Mouse (Mus musculus) heart, embryonic 14.5 days (tissue): ENCODE measurements around the gene Bcas3. TPM values are rescaled to one million over a fixed set of nuclear protein-coding genes. Genes with fewer than 3 reads are reported as not detected.
A peak's percentile ranks its signal among the peaks of the same experiment; 100 is the strongest.

Experiments used
- ATAC-seq: fragments of 200-750 bp; cut with Nextera tagmentation; 2 replicates; pipeline ENCODE4 v1.8.0; 2017; ENCODE audit warnings: low read depth, moderate TSS enrichment; ENCODE audit not compliant: insufficient number of reproducible peaks, insufficient read depth, low FRiP score
- H3K27ac ChIP-seq, 2 experiments: fragments of 200-500 bp in 1 of 2; fragments of 300-500 bp in 1 of 2; sonication (generic) in 1 of 2; replicated peaks in 1 of 2; 2 replicates each; pipeline ENCODE4 v1.5.1; 2012 to 2014; ENCODE audit warnings: low read depth in 2 of 2, low read length in 2 of 2, control low read depth in 1 of 2, mild to moderate bottlenecking in 1 of 2, mixed read lengths in 1 of 2; ENCODE audit not compliant: control insufficient read depth in 1 of 2, insufficient read depth in 1 of 2
- H3K27me3 ChIP-seq: fragments of 300-500 bp; sonication (generic); 2 replicates; pipeline ENCODE4 v1.6.1; 2014; ENCODE audit warnings: mild to moderate bottlenecking, low read length, control low read depth; ENCODE audit not compliant: control insufficient read depth, insufficient read depth
- H3K36me3 ChIP-seq: fragments of 300-500 bp; sonication (generic); 2 replicates; pipeline ENCODE4 v1.6.1; 2014; ENCODE audit warnings: mild to moderate bottlenecking, control low read depth, low read length, mixed read lengths; ENCODE audit not compliant: control insufficient read depth, insufficient read depth
- H3K4me1 ChIP-seq, 2 experiments: fragments of 200-500 bp in 1 of 2; fragments of 300-500 bp in 1 of 2; sonication (generic) in 1 of 2; 2 replicates each; pipeline ENCODE4 v1.6.1; 2012 to 2014; ENCODE audit warnings: low read length in 2 of 2, control low read depth in 1 of 2, mixed read lengths in 1 of 2; ENCODE audit not compliant: control insufficient read depth in 2 of 2, insufficient read depth in 2 of 2
- H3K4me2 ChIP-seq: fragments of 300-500 bp; sonication (generic); 2 replicates; pipeline ENCODE4 v1.6.1; 2014; ENCODE audit warnings: mild to moderate bottlenecking, low read length
- H3K4me3 ChIP-seq, 2 experiments: fragments of 200-500 bp in 1 of 2; fragments of 300-500 bp in 1 of 2; sonication (generic) in 1 of 2; 2 replicates each; pipeline ENCODE4 v1.5.1; 2012 to 2014; ENCODE audit warnings: low read length in 2 of 2, mild to moderate bottlenecking in 2 of 2, control low read depth in 1 of 2, low read depth in 1 of 2, moderate library complexity in 1 of 2; ENCODE audit not compliant: control insufficient read depth in 1 of 2, insufficient read depth in 1 of 2
- H3K9ac ChIP-seq: fragments of 300-500 bp; sonication (generic); 2 replicates; pipeline ENCODE4 v1.6.1; 2014; ENCODE audit warnings: mild to moderate bottlenecking, low read length
- H3K9me3 ChIP-seq: fragments of 300-500 bp; sonication (generic); 2 replicates; pipeline ENCODE4 v1.6.1; 2016; ENCODE audit warnings: low read length, control low read depth; ENCODE audit not compliant: control insufficient read depth
- WGBS: fragments of 180-500 bp; shearing (Covaris S2); extraction: QIAGEN DNeasy Blood & Tissue Kit; methylation state at CpG from one replicate; pipeline ENCODE4 v1.1.7; 2014; 5-methylcytosine and 5-hydroxymethylcytosine counted together
- polyA plus RNA-seq: library from polyadenylated mRNA; unstranded; fragments of >200 nt; fragmentation: Nextera tagmentation; extraction: Ambion mirVana; gene quantifications from 2 replicates; pipeline ENCODE4 v1.2.1, GENCODE M21; 2014

Gene Bcas3
- polyA plus RNA-seq, 1 experiment from 2014 or later: 22.5 TPM

DNA sequence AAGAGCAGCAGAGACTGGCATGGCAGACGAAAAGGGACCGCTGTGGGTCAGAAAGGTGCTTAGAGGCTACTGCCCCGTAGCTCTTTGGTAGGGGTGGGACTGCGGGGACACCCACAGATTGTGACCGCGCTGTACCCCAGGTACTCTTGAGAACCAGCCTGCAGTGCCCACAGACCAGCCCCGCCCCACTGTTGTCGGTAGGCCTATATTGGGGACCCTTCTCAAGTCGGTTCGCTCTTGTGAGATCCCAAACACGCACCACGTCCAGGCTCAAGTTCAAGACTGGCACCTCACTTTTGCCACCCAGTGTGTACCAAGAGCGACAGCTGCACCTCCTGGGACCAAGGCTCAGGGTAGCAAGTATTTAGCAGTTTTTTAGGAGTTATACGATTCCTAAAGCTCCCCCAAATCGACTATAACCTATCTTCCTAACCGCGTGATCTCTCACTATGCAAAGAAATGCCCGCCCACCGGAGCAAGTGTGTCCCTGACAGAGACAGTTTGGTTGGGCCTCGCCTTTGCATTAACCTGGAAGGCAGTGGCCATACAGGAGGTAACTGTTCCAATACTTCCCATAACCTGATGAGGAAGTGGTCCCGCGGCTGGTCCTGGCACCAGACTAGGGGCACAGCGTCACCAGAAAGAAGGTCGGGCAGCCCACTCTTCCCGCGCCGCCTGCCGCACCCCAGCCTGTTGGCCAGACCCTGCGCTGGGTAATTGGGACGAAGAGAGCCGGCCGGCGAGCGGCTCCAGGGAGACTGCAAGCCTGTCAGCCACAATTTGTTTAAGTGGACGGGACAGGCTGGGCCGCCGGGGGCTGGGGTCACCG is 475.9 kb downstream of the Bcas3 start:
- Histone ChIP-seq H3K9ac (peak overlapping the region; percentile 60), H3K4me1 (peaks cover 21 to 39% of the 10 kb centered on the region in 2 experiments), H3K27me3 (peaks cover 79% of the 10 kb centered on the region), H3K27ac (no peak overlapping the region), H3K4me3 (peak overlapping the region; percentile 33 to 42), H3K4me2 (peak overlapping the region; percentile 74), H3K9me3 (no peaks in the 10 kb centered on the region), H3K36me3 (no peaks in the 10 kb centered on the region)
- no peak for ATAC-seq
- 19% methylated on average over 38 of the region's 38 CpGs for whole genome bisulfite sequencing

DNA sequence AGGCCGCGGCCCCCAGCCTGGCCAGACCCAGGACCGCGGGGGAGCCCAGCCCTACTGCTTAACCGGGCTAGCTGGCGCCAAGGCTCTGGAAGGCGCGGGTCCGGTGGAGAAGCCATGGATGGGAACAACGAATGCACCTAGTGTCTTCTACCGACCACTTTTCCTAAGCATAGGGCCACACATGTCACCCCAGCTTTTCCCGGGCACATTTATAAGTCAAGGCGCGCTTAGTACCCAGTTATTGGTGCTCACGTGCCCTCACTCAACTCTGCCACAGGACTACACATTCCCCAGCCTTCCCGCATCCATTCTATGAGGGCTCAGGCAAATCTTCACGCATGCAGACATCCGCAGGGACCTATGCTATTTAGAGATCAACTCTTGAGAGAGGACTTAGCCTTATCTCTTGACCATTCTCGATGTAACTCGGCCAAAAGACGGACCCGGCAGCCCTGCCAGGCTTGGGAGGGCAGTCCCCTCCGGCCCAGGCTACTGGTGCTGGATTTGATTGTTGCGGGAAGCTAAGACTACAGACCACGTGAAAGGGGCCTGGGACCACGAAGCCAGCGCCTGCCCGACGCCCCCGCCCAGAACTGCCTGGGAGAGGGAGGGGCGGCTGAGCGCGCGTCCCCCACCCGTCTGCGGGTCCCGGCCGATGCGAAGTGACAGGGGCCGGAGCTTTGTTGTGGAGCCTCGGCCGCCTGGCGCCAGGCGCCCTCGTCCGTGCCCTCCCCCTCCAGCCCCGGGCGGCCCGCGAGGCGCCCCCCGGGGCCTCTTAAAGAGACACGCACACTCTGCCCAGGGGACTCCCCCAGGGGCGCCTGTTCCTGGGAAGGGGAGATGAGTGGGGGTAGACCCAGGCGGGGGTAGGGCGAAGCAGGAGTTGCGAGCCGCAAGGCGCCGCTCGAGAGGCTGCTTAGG is 476.8 kb downstream of the Bcas3 start:
- peak overlapping the region; percentile 74 for H3K4me2 ChIP-seq
- H3K9me3 ChIP-seq: no peaks in the 10 kb centered on the region
- ATAC-seq: no peak
- no peaks in the 10 kb centered on the region for H3K36me3 ChIP-seq
- peak overlapping the region; percentile 33 to 42 for H3K4me3 ChIP-seq
- peaks cover 83% of the 10 kb centered on the region for H3K27me3 ChIP-seq
- no peak overlapping the region for H3K27ac ChIP-seq
- H3K4me1 ChIP-seq: peaks cover 21 to 39% of the 10 kb centered on the region in 2 experiments
- peak overlapping the region; percentile 67 for H3K9ac ChIP-seq
- under 1% methylated on average over 61 of the region's 61 CpGs for WGBS

DNA sequence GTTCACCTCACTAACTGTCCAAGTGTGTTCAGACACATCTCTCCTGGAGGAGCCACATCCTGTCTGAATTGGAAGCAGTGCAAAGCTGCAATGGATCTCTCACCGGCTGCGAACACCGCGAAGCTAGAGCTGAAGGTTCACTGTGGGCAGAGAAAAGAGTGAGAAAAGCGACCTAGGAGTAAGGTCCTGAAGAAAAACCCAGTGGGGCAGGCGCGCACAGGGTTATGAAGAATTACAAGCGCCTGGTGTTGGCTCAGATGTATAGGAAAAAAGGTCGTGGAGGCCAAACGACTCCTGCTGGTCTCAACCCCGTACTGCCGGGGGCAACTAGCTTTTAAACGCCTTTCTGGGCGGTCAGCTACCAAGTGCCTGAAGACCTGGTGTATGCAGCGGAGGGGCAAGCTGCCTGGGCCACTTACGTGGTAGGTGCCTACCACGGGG is 478.0 kb downstream of the Bcas3 start:
- H3K4me3 ChIP-seq: peak overlapping the region in 1 of 2 experiments; percentile 11; a peak in 1 of 4 replicates
- H3K36me3 ChIP-seq: no peaks in the 10 kb centered on the region
- H3K27ac ChIP-seq: no peak overlapping the region
- no peak for ATAC-seq
- peaks cover 14 to 37% of the 10 kb centered on the region in 2 experiments for H3K4me1 ChIP-seq
- H3K9ac ChIP-seq: no peak overlapping the region
- no peaks in the 10 kb centered on the region for H3K9me3 ChIP-seq
- H3K27me3 ChIP-seq: peaks cover 87% of the 10 kb centered on the region
- WGBS: 3% methylated on average over 17 of the region's 17 CpGs
- H3K4me2 ChIP-seq: peak overlapping the region; percentile 42

DNA sequence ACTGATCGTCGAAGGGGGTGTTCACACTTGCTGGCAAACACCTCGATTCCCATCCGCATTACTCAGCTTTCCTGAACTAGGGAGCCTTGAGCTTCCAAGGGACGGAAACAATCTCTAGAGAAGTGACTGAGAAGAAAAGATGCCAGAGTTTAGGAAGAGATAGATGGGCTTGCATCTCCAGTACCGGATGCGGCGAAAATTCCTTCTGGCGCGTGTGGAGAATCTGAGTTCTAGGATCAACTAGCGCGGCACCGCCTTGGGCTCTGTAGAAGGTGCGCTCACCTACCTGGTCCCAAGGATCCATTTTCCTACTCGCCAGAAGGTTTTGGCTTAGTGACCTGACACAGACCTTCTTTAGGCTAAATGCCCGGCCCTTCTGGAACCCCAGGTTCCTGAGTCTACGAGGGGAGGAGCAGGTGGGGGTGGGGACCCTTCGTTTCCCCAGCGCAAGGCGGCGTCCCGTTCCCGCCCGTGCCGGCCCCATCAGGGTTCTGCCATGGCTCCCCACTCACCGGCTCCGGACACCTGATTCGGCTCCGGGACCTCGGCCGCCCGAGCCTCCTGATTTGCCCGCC is 478.8 kb downstream of the Bcas3 start:
- WGBS: under 1% methylated on average over 33 of the region's 33 CpGs
- Histone ChIP-seq H3K27me3 (peaks cover 87% of the 10 kb centered on the region), H3K4me1 (peaks cover 15 to 37% of the 10 kb centered on the region in 2 experiments), H3K27ac (peak overlapping the region; percentile 2 to 61; a peak in 3 of 4 replicates), H3K9me3 (no peaks in the 10 kb centered on the region), H3K4me2 (peak overlapping the region; percentile 92), H3K9ac (peak overlapping the region; percentile 79), H3K36me3 (no peaks in the 10 kb centered on the region), H3K4me3 (peak overlapping the region; percentile 59 to 65)
- ATAC-seq: no peak

DNA sequence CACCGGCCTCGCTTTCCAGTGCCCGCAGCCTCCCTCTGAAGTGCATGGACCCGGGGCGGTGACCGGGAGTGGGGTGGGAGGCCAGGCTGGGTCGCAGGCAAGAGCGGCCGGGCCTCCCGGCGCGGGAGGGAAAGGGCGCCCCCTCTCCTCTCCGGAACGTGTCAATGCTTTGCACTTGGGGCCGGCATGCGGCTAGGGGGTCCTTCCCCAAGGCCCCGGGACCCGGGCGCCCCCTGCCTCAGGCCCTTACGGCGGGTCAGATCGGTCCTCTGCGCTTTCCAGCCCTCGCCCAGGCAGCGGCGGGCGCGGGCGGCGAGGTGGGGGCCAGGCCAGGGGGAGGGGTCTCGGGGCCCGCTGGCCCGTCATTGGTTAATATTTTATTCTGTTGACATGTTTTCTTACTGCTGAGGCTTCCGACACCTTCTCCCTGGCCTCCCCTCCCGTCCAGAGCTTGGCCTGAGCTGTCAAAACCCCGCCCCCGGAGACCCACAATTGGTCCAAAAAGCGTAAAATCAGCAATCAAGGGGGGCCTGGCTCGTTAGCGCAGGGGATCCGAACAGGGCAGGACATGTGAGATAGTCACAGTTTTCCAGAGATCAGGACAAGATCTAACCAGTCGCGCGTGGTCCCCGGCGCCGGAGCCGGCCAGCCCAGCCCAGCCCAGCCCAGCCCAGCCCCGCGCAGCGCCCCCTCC is 479.4 kb downstream of the Bcas3 start, which contains the start of gene Tbx2:
TSS of gene Tbx2 (plus strand) at position 321 of the 694 bp plus-strand sequence.
- Histone ChIP-seq H3K27ac (peak within 1 kb of the TSS; percentile 2 to 61; a peak in 3 of 4 replicates), H3K9ac (peak within 1 kb of the TSS; percentile 79), H3K27me3 (peaks cover 85% of the 10 kb centered on the region), H3K4me3 (peak within 1 kb of the TSS; percentile 59 to 65), H3K9me3 (no peaks in the 10 kb centered on the region), H3K4me1 (peaks cover 17 to 33% of the 10 kb centered on the region in 2 experiments), H3K4me2 (peak within 1 kb of the TSS; percentile 92), H3K36me3 (no peaks in the 10 kb centered on the region)
- peak; percentile 34 for ATAC-seq
- under 1% methylated on average over 35 of the region's 52 CpGs for WGBS

DNA sequence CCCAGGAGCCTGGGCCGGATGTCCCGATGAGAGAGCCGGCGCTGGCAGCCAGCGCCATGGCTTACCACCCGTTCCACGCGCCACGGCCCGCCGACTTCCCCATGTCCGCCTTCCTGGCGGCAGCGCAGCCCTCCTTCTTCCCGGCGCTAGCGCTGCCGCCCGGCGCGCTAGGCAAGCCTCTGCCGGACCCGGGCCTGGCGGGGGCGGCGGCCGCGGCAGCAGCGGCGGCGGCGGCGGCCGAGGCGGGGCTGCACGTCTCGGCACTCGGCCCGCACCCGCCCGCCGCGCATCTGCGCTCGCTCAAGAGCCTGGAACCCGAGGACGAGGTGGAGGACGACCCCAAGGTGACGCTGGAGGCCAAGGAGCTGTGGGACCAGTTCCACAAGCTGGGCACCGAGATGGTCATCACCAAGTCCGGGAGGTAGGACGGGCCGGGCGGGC is 480.1 kb downstream of the Bcas3 start:
- H3K36me3 ChIP-seq: no peaks in the 10 kb centered on the region
- peaks cover 17 to 35% of the 10 kb centered on the region in 2 experiments for H3K4me1 ChIP-seq
- under 1% methylated on average over 48 of the region's 54 CpGs for WGBS
- peak overlapping the region; percentile 92 for H3K4me2 ChIP-seq
- peak overlapping the region in 1 of 2 experiments; percentile 61; a peak in 2 of 4 replicates for H3K27ac ChIP-seq
- H3K27me3 ChIP-seq: peaks cover 84% of the 10 kb centered on the region
- no peak for ATAC-seq
- peak overlapping the region; percentile 79 for H3K9ac ChIP-seq
- peak overlapping the region; percentile 59 to 65 for H3K4me3 ChIP-seq
- H3K9me3 ChIP-seq: no peaks in the 10 kb centered on the region
